Mouse (Mus musculus) CH12.LX (cell line): ENCODE results near the gene Alpk1.

ENCODE experiments used
- CTCF ChIP-seq, 2 experiments: IDR thresholded peaks in 1 of 2; conservative IDR thresholded peaks in 1 of 2; 2 replicates each; pipeline ENCODE4 v1.5.1; 2011 to 2012; ENCODE audit warnings: low read depth in 2 of 2, low read length in 2 of 2, improper control_type of control experiment in 1 of 2, inconsistent platforms in 1 of 2, mild to moderate bottlenecking in 1 of 2, moderate library complexity in 1 of 2
- E2F4 ChIP-seq: IDR thresholded peaks from 2 replicates; pipeline ENCODE4 v1.6.1; 2011; ENCODE audit warnings: low read depth, low read length, improper control_type of control experiment; ENCODE audit not compliant: insufficient replicate concordance
- EP300 ChIP-seq: IDR thresholded peaks from 2 replicates; pipeline ENCODE4 v1.6.1; 2011; ENCODE audit warnings: low read length, improper control_type of control experiment
- MAFK ChIP-seq: IDR thresholded peaks from 2 replicates; pipeline ENCODE4 v1.6.1; 2011; ENCODE audit warnings: low read length, improper control_type of control experiment; ENCODE audit not compliant: insufficient replicate concordance
- MAX ChIP-seq: IDR thresholded peaks from 2 replicates; pipeline ENCODE4 v1.6.1; 2011; ENCODE audit warnings: low read length, improper control_type of control experiment
- POLR2A ChIP-seq: IDR thresholded peaks from 2 replicates; pipeline ENCODE4 v1.6.1; 2011; ENCODE audit warnings: low read depth, mild to moderate bottlenecking, improper control_type of control experiment, low read length
- POLR2AphosphoS2 ChIP-seq: IDR thresholded peaks from 2 replicates; pipeline ENCODE4 v1.6.1; 2011; ENCODE audit warnings: low read depth, low read length, improper control_type of control experiment
- RCOR1 ChIP-seq: conservative IDR thresholded peaks from 2 replicates; pipeline ENCODE4 v1.6.1; 2012; ENCODE audit warnings: low read depth, mild to moderate bottlenecking, inconsistent platforms, low read length, improper control_type of control experiment
- USF1 ChIP-seq: IDR thresholded peaks from 2 replicates; pipeline ENCODE4 v1.6.1; 2014; ENCODE audit warnings: low read depth, mild to moderate bottlenecking, inconsistent platforms, low read length, improper control_type of control experiment

GRCm38 (mm10) chr3:127817120-127817683, 36.9 kb upstream of the Alpk1 start:
- TF ChIP-seq USF1 (no peak), MAFK (no peak), CTCF (conservative IDR thresholded peaks at IDR 0.05 in 1 of 2, IDR thresholded peaks at IDR 0.05 in 1 of 2; ENCODE audit: low read depth in 2 of 2, low read length in 2 of 2) (no peak), E2F4 (no peak), POLR2A (no peak), RCOR1 (no peak), MAX (no peak), POLR2AphosphoS2 (no peak), EP300 (no peak)
